Mouse (Mus musculus) adrenal gland, adult 8-10 months (tissue): ENCODE results near the gene Commd6. TPM values are rescaled to one million over a fixed set of nuclear protein-coding genes. Genes with fewer than 3 reads are reported as not detected.
A peak's percentile ranks its signal among the peaks of the same experiment; 100 is the strongest.
"Not testable (repeated sequence)": the region's sequence is repeated elsewhere in the genome, so short reads cannot be mapped to it uniquely, and the experiment has no call there.

ENCODE experiments used
- DNase-seq: peaks from one replicate; pipeline ENCODE4 v3.0.0; 2022
- total RNA-seq, 4 experiments: library from RNA; stranded (reverse); gene quantifications; 2 replicates each; pipeline ENCODE4 v1.2.4; 2022

Commd6 gene
- total RNA-seq, 4 experiments from 2014 or later = 76.0 to 102 (median 93.9) TPM

DNA sequence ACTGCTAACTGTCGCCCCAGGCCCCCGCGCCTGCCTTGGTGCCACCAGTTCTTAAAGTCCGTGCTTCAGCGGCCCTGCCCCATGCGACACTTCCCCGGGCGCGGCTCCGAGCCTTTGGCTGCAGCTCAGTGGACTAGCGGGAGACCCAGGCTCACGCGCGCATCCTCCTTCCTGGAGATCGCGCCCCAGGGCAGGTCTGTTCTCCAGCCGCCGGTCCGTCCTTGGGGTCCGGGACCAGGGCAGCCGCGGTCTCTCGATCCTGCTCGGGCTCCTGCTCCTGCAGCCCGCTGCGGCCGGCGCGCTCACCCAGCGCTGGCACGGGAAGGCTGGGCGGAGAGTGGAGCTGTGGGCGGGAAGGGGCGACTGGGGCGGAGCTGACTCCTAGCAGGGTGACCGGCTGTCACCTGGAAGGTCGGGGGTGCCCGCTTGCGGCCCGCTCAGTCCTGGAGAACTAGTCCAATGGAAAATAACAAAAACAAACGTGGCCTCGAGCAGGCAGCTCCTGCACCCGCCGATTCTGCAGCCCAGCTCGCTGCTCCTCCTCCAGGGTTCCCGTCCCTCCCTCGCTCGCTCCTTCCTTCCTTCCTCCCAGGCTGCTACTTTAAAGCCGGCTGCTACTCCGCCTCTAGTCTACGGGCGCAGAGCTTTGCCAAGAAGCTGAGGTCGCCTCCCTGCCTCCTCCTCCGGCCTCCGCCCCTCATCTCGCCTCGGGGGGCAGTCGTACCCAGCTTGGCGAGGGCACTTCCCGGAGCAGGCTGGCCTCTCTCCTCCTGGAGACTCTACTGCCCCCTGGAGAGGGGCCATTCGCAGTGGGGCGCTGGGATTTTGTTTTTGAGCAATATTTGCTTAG, 31.7 kb downstream of the Commd6 start, which contains the start of gene Tbc1d4:
Gene Tbc1d4 (minus strand): TSS at position 673 of the 850 bp plus-strand sequence.
- DNase-seq = peak; percentile 87

DNA sequence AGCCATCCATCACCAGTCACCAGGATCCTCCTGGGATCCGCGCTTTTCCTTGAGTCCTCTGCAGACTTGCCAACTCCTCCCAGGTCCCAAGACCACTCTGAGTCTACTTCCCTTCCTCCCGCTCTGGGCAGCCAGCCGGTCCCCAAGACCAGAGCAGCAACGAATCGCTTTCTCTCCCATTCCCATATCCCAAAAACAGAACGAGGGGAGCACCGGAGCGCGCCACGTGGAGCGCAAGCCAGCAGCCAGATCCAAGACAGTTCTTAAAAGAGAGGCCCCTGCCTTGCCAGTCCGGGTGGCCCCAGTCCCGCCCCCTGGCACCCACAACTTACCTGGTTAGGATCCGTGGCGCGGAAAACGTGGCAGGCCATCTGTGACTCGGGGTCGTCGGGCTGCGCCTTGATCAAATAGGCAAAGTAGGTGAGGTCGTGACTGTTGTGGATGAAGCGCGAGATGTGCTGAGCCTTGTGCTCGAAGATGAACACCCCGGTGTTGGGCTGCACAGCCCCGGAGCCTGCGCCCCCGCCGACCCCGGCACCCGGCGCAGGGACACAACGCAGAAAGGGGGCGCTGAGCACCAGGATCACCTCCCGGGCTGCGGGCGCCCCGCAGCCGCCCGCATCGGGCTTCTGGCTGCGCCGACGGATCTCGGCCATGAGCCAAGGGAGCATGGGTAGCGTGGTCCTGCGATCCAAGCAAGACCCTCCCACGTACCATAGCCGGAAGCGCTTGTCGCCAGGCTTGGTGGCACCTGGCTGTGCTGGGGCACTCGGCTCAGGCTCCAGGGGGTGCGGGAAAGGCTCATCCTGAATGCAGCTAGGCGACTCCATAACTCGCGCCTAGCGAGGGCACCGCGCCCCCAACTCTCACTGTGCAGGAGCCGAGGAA, 32.6 kb downstream of the Commd6 start:
- no peak for DNase-seq

DNA sequence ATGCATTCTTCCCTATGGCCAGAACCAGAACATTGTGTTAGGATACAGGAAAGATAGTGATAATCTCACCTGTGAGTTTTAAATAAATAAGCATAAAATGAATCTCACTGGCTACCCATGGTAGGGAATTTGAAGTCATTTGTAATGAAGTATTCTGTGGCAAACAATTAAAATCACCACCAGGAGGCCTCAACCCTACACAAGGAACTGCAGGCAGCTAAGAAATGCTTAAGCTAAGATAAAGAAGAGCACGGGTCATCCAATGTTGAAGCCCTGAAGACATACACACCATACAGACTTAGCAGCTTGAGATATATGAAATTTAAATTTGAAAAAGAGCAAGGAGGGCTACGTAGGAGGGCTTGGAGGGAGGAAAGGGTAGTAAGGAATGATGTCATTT, 34.6 kb downstream of the Commd6 start:
- no peak for DNase-seq

DNA sequence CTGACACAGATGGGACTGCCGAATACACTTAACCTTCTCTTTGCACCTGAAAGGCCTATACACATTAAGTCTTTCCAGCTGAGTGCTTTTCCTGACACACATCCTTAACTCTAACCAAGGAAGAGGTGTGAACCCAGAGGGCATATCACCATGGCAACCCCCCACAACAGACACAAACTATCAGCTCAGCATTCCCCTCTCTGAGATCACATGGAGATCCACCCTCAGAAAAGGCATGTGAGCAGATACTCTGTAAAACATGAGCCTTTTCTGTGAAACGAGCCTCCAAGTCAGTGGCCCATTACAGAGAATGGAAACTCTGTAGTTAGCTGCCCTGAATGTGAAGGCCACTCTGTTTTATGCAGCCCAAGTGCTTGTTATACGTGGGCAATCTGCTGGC, 37.6 kb downstream of the Commd6 start:
- DNase-seq = no peak

DNA sequence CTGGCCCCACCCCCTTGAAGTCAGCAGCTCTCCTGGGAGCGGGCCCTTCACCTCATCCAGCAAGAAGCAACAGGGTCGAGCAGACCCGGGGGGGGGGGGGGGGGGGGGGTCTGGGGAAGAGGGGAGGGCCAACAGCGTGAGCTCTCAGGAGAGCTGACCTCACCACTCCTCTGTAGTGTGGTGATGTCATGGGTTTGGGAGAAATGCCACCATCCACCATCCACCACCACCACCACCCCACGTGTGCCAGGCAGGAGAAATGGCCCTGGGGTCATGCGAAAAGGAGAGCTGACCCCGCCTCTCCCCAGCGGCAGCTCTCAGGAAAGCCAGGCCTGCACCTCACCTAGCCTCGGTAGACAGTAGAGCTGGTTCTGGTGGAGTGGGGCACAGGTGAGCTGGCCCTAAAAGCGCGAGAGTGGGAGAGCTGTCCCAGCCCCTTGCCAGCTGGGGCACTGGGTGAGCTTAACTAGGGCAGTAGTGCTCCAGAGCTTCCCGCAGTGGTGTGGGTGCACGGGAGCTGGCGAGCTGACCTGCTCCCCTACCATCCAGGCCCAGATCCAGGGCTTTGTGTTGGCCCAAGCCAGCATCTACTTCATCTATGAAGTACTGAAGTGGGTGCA, 43.3 kb downstream of the Commd6 start:
- no peak for DNase-seq

DNA sequence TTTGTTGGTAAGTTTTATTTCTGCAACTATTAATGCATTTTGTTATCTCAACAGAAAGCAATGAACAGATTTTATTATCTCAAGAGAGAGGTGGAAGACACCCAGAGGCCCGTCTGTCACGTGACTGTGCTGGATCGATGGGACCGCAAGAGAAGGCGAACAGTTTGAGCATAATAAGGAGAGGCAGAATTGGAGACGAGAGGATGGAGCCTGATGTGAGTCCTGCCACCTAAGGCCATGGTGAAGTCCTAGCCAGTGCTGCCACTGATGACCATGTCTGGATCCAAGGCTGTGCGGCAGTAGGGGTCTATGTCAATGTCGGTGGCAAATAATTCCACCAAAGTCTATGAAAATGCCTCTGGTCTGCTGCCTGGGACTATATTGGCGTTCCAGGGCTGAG, 43.8 kb downstream of the Commd6 start:
- no peak for DNase-seq

DNA sequence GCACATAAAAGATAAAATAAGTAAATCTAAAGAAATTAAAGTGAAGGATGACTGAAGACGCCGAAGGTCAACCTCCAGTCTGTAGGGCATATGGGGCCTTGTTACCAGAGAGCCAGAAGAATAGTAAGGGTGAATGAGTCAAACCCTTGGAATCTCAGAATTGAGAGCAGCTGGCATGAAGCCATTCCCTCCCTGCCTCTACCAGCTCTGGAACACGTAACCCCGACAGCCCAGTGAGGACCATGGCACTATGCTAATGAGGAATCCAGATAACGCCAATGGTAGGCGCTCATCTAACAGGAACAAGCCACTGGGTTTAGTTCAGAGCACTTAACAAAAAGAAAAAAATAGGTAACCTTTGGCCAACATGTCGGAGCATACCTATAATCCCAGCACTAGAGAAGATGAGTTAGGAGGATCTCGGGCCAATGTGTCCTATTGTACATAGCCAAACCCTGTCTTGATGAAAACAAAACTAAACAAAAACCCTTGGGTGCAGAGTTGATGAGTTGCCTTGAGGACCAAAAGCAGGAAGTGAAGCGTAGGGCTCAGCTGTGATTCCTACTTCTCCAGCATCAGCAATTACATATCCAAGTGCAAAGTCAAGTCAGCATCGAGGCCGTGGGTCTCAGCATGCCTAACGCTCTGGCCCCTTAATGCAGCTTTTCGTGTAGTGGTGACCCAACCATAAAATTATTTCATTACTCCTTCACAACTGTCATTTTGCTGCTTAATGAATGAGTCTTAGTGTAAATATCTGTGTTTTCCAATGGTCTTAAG, 45.0 kb downstream of the Commd6 start:
- no peak for DNase-seq

DNA sequence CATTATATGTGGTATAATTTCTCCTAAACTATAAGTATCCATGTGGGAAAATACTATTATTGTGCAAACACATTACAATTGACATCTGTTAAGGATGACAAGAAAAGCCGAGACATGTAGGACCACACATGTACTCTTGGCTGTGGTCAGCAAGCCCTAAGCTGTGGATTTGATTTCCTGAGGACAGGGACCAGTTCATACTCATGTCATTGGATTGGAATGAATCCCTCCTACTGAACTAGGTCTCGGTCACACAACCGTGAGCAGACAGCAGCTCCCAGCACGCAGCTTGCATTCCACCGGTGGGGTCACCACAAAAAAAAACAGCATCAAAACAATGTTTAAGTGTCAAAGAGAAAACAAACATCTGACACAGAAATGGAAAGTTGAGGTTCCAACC, 46.5 kb downstream of the Commd6 start:
- no peak for DNase-seq

DNA sequence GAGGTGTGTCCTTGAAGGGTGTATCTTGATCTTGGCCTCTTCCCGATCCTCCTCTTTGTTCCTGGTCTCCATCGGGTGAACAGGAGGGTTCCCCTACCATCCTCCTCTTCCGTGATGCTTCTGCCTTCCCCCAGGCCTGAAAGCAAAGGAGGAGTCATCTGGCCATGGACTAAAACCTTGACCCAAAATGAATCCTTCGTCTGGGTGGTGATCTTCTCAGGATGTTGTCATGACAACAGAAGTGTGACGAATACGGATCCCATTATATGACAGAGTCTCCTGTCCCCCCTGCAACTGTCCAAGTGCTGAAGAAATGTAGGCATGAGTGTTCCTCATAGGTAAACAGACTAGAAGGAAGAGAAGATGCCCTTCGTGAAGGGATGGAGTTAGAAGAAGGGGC, 47.1 kb downstream of the Commd6 start:
- peak; percentile 58 for DNase-seq

DNA sequence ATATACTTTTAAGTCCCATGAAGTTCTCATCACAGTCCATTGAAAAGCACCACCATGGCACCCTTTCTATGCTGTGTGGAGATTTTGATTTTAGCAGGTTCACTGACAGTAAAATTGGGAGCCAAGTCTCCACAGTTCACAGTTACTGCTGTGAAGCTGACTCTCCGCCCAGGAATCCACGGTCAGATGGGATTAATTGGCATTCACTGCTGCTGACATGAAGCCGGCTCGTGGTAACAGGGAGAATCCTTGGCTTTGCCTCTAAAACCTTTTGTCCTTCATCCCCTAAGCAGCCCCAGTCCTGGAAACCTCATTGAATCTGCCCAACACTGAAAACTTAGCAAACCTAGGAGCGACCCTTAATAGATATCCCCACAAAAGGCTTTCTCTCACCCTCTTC, 49.4 kb downstream of the Commd6 start:
- DNase-seq = peak; percentile 35

DNA sequence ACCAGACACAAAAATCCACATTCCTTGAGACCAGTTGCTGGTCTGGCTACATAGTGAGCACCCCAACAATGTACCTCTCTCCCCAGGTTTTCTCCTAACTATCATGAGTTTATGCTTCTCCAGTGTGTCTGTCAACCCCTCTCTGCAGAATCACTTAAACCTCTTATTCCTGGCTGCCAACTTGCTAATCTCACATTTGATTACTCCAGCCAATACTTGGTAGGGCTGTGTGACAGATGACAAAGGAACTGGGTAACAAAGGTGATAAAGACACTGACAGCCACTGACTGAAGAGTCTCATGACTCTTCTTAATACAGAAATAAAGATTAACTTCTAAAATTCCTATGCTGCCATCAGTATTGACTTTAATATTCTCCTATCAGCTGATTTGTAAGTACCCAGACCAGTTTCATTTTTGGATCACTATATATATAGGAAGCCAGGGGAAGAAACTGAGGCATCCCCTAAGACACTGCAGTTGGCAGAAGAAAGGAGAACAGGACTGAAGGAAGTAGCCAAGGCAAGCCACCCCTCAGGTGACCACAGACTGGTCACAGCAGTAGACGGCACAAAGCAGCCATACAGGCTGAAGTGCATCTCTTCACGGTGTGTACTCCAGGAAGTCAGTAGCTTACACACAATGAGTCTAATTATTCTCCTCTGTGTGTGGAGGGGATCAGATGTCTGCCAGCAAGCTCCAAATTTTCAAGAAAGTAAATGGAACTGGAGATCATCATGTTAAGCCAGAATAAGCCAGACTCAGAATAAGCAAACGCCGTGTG, 52.1 kb downstream of the Commd6 start:
- not testable (repeated sequence) for DNase-seq

DNA sequence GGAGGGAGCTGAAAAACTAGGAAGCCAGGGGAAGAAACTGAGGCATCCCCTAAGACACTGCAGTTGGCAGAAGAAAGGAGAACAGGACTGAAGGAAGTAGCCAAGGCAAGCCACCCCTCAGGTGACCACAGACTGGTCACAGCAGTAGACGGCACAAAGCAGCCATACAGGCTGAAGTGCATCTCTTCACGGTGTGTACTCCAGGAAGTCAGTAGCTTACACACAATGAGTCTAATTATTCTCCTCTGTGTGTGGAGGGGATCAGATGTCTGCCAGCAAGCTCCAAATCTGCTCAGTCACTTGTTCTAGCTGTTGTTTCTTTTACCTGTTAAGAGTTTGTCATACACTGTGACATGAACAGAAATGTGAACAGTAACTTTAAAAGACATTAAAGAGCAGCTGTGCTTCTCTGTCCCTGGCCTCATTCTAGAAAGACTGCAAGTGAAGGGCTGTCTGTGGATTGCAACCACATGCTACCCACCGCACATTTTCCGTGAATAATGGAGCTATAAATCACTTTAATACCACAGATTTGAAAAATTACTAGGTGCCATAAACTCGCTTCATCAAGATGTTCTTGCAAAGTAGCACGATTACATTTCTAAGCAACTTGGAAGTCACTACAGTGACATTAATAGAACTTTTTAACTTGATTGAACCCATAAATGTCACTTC, 53.0 kb downstream of the Commd6 start:
- not testable (repeated sequence) for DNase-seq

DNA sequence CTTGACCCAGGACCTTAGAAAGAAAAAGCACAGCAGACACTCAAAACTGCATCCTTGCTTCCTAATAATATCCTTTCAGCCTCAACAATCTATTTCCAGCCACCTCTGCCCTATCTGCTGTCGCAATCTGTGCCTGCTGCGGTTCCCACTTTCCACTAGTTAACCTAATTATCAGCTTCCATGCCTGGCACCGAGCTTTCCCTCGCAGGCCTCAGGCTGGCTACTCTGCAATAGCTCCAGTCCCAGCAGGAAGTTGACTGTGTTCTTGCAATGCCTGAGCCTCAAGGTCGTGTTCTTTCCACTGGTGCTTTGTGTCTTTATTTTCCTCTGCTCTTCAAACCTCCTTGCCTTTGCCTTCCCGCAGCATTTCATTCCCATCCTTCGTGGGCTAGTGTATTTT, 54.4 kb downstream of the Commd6 start:
- DNase-seq = peak; percentile 57

Other genes starting within 250 kb of the Commd6 start
- 10 to 100 TPM; 48.0 to 83.2 (median 63.8) TPM for gene Tbc1d4, start 31.5 kb downstream of the Commd6 start, total RNA-seq
- gene Uchl3, start 13.3 kb upstream of the Commd6 start, total RNA-seq = 10 to 100 TPM; 28.1 to 41.6 (median 34.7) TPM
- gene Gm9922, start 89.1 kb upstream of the Commd6 start, total RNA-seq = 1 to 10 TPM in 3 of 4 experiments, under 1 TPM in 1; 0.67 to 4.6 (median 2.5) TPM
- 10 to 100 TPM; 17.8 to 25.9 (median 21.4) TPM for gene Lmo7, start 89.3 kb upstream of the Commd6 start, total RNA-seq